Mouse (Mus musculus) G1E (cell line): ENCODE data around the gene Tmem94.

Experiments used
- CTCF ChIP-seq: IDR thresholded peaks from 2 replicates; pipeline ENCODE4 v1.5.1; 2012; ENCODE audit warnings: low read depth, low read length, inconsistent platforms, mixed read lengths
- GATA1 ChIP-seq: IDR thresholded peaks from 2 replicates; pipeline ENCODE4 v1.6.1; 2012; ENCODE audit warnings: borderline replicate concordance, low read length, inconsistent platforms, mixed read lengths
- GATA2 ChIP-seq: IDR thresholded peaks from 2 replicates; pipeline ENCODE4 v1.6.1; 2012; ENCODE audit warnings: low read depth, low read length, inconsistent platforms, borderline replicate concordance
- POLR2AphosphoS5 ChIP-seq: IDR thresholded peaks from 2 replicates; pipeline ENCODE4 v1.6.1; 2012; ENCODE audit warnings: low read depth, low read length, inconsistent platforms; ENCODE audit not compliant: insufficient replicate concordance
- TAL1 ChIP-seq: conservative IDR thresholded peaks from 2 replicates; pipeline ENCODE4 v1.6.1; 2012; ENCODE audit warnings: low read depth, low read length, inconsistent platforms, mixed read lengths

- TF ChIP-seq CTCF: no peak
- TF ChIP-seq TAL1: no peak
- TF ChIP-seq GATA1: no peak
- TF ChIP-seq POLR2AphosphoS5: no peak
- TF ChIP-seq GATA2: no peak
These were observed 72.5 kb downstream of the Tmem94 start for GRCm38 (mm10) chr11:115837606-115838345.
